Mouse (Mus musculus): ENCODE measurements around the gene Hdac8. TPM values are rescaled to one million over a fixed set of nuclear protein-coding genes. Genes with fewer than 3 reads are reported as not detected.

Hdac8 gene
- polyA plus RNA-seq (2015; fragmentation: Nextera tagmentation; extraction: Ambion mirVana), result 5.5 and 6.9 TPM in 2 replicates

DNA sequence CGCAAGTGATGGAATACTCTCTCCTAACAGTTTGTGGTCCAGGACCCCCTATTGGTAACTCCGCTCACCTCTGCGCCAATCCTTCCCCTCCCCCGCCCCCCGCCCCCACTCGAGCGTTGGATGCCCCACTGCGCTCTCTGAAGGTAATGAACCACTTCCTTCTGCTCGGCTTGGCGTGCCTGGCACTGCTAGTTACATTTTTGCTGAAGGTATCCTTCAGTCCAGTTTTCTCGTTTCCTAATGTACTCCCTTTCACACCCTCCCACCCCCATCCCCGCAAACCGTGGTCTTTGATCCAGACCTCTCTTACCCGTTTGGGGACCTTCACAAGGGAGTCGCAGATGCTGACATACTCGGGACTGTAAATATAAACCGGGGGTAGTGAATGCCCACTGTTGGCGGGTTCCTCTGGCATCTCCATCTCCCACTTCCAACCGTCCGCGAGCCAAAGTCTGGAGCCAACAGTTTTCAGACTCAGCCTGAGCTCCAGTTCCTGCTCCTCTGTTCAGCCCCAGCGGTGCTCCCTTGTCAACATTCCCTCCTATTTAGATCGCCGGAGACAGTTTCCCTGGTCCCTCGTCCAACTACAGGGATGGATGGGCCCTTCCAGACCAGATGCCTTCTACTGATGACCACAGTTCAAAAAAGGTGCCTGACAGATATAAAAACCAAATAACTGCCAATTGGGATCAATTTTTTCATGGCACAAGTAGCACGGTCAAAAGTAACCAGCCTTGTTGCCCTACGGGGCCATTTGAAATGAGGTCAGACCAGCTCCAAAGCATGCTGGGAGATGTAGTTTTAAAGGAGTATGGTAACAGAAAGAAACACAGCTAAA is at the start of gene Hdac8:
Gene Hdac8, minus strand, starts transcription at position 716 of the 838 bp plus-strand sequence.
- Histone ChIP-seq H3K27me3 (replicated peaks; ENCODE audit: control insufficient read depth, insufficient read depth, low read length) (no peaks in the 10 kb centered on the region), H3K27ac (ENCODE audit: low read depth, low read length) (peak within 1 kb of the TSS; percentile 41; the same call in 1 of the 2 replicates), H3K9ac (ENCODE audit: low read depth, low read length) (peak within 1 kb of the TSS; percentile 40), H3K4me3 (ENCODE audit: low read depth, low read length) (peak within 1 kb of the TSS; percentile 50), H3K9me3 (ENCODE audit: control insufficient read depth) (no peaks in the 10 kb centered on the region), H3K36me3 (ENCODE audit: control insufficient read depth, insufficient read depth) (no peaks in the 10 kb centered on the region), H3K4me2 (replicated peaks; ENCODE audit: low read depth) (peak within 1 kb of the TSS; percentile 63), H3K4me1 (replicated peaks; ENCODE audit: control insufficient read depth, insufficient read depth, low read length) (no peaks in the 10 kb centered on the region)
- TF ChIP-seq CTCF (IDR thresholded peaks at IDR 0.05; ENCODE audit: low read depth), result no peak
- ATAC-seq, result peak; percentile 74
- WGBS, result 19% methylated on average over 27 of the region's 27 CpGs

DNA sequence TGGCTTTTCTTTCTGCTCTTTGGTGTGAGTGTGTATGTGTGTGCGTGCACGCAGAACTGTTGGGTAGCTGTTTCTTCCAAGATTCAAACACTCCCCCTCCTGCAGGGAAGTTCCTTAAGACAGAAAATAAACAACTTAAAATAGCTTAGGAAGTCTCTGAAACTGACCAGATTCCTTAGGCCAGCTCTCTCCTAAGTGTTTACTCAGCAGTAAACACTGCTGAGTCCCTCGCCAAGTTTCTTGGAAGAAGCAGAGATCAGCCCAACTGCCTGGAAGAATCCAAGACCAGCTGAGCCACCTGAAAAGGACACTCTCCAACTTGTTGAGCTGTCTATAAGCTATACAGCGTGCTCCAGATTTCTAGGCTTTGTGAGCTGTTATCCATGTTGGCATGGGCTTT is 4.0 kb upstream of the Hdac8 start:
- Histone ChIP-seq H3K36me3 (ENCODE audit: control insufficient read depth, insufficient read depth) (no peaks in the 10 kb centered on the region), H3K9me3 (ENCODE audit: control insufficient read depth) (no peaks in the 10 kb centered on the region), H3K9ac (ENCODE audit: low read depth, low read length) (no peak overlapping the region), H3K4me3 (ENCODE audit: low read depth, low read length) (no peak overlapping the region), H3K27ac (ENCODE audit: low read depth, low read length) (no peak overlapping the region), H3K4me2 (replicated peaks; ENCODE audit: low read depth) (no peak overlapping the region), H3K4me1 (replicated peaks; ENCODE audit: control insufficient read depth, insufficient read depth, low read length) (no peaks in the 10 kb centered on the region), H3K27me3 (replicated peaks; ENCODE audit: control insufficient read depth, insufficient read depth, low read length) (no peaks in the 10 kb centered on the region)
- ATAC-seq, result no peak
- TF ChIP-seq CTCF (IDR thresholded peaks at IDR 0.05; ENCODE audit: low read depth), result no peak
- 47% methylated on average over 4 of the region's 4 CpGs for WGBS

DNA sequence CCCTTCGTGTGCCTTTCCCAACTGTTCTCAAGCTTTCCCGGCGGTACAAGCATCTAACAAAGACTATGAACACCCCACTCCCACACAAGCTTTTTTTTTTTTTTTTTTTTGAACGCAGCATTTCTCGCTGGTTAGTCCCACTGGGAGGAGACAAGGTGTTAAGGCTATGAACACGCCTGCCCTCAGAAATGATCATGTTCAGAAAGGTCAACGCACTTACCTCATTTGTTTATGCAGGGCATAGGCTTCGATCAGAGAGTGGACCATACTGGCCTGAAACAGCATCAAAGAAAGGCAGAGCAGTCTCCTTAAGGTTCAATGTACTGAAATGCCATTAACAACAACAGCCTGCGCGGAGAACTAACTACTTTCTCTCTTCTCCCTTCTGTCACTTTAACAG is 980 bp downstream of the Hdac8 start:
- H3K9me3 ChIP-seq (ENCODE audit: control insufficient read depth), result no peaks in the 10 kb centered on the region
- H3K9ac ChIP-seq (ENCODE audit: low read depth, low read length), result no peak overlapping the region
- H3K4me3 ChIP-seq (ENCODE audit: low read depth, low read length), result peak overlapping the region; percentile 50
- no peaks in the 10 kb centered on the region for H3K36me3 ChIP-seq (ENCODE audit: control insufficient read depth, insufficient read depth)
- peak overlapping the region; percentile 63 for H3K4me2 ChIP-seq (replicated peaks; ENCODE audit: low read depth)
- H3K4me1 ChIP-seq (replicated peaks; ENCODE audit: control insufficient read depth, insufficient read depth, low read length), result no peaks in the 10 kb centered on the region
- peak; percentile 45; the same call in 1 of the 2 replicates for ATAC-seq
- 30% methylated on average over 10 of the region's 10 CpGs for WGBS
- H3K27ac ChIP-seq (ENCODE audit: low read depth, low read length), result no peak overlapping the region
- TF ChIP-seq CTCF (IDR thresholded peaks at IDR 0.05; ENCODE audit: low read depth), result no peak
- no peaks in the 10 kb centered on the region for H3K27me3 ChIP-seq (replicated peaks; ENCODE audit: control insufficient read depth, insufficient read depth, low read length)

DNA sequence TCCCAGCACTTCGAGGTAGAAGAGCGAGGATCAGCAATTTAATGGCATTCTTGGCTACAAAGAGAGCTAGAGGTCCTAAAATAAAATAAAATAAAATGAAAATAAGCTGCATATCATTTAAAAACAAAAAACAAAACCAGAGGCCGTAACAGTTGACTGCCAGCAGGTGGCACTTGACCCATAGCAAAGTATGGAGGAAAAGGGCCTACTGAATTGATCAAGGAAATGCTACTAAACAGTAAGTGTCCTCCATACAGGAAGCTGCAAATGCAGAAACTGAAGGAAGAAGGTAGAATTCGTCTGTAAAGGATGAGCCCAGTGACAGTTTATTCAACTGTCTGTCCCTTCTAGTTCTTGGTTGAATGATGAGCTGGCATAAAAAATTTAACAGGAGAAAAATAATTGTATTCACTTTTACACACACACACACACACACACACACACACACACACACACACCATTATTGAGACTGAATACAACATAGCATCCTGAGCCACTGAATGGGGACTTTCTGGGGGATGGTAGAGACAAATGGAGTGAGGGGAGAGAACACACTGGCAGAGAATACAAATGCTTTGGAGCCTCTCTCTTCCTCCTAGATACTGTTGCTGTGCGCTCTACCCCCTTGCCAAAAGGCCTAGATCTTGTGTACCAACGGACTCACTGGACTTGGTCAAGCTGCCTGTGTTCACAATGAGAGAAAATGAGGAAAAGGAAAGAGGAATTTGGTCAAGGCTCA is 11.0 kb downstream of the Hdac8 start:
- Histone ChIP-seq H3K36me3 (ENCODE audit: control insufficient read depth, insufficient read depth) (peaks cover 9% of the 10 kb centered on the region; the same call in 1 of the 2 replicates), H3K9ac (ENCODE audit: low read depth, low read length) (no peak overlapping the region), H3K4me2 (replicated peaks; ENCODE audit: low read depth) (no peak overlapping the region), H3K27me3 (replicated peaks; ENCODE audit: control insufficient read depth, insufficient read depth, low read length) (no peaks in the 10 kb centered on the region), H3K9me3 (ENCODE audit: control insufficient read depth) (no peaks in the 10 kb centered on the region), H3K27ac (ENCODE audit: low read depth, low read length) (no peak overlapping the region), H3K4me1 (replicated peaks; ENCODE audit: control insufficient read depth, insufficient read depth, low read length) (no peaks in the 10 kb centered on the region), H3K4me3 (ENCODE audit: low read depth, low read length) (no peak overlapping the region)
- no peak for ATAC-seq
- peak; percentile 71 for TF ChIP-seq CTCF (IDR thresholded peaks at IDR 0.05; ENCODE audit: low read depth)
- 66% methylated on average over 6 of the region's 6 CpGs for WGBS

DNA sequence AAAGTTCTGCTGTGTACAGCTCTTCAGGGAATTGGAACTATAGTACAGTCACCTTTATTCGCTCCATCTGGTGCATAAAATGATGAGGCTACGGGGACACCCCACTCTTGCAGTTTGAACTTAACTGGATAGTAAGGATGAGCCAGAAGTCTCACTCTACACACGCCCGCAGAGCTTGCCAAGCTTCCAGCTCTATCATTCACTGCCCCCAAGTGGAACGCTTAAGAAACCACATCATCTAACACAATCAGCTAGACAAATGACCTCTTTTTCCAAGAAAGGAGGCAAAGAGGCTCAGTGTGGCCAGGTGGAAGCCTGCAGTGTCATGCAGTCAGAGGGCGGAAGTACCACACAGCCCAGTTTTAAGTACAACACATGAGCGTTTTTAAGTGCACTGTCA is 19.6 kb downstream of the Hdac8 start:
- no peak for TF ChIP-seq CTCF (IDR thresholded peaks at IDR 0.05; ENCODE audit: low read depth)
- Histone ChIP-seq H3K4me1 (replicated peaks; ENCODE audit: control insufficient read depth, insufficient read depth, low read length) (no peaks in the 10 kb centered on the region), H3K4me2 (replicated peaks; ENCODE audit: low read depth) (no peak overlapping the region), H3K27me3 (replicated peaks; ENCODE audit: control insufficient read depth, insufficient read depth, low read length) (no peaks in the 10 kb centered on the region), H3K36me3 (ENCODE audit: control insufficient read depth, insufficient read depth) (no peaks in the 10 kb centered on the region), H3K4me3 (ENCODE audit: low read depth, low read length) (no peak overlapping the region), H3K9ac (ENCODE audit: low read depth, low read length) (no peak overlapping the region), H3K9me3 (ENCODE audit: control insufficient read depth) (no peaks in the 10 kb centered on the region), H3K27ac (ENCODE audit: low read depth, low read length) (no peak overlapping the region)
- WGBS, result 80% methylated on average over 7 of the region's 7 CpGs
- ATAC-seq, result no peak

DNA sequence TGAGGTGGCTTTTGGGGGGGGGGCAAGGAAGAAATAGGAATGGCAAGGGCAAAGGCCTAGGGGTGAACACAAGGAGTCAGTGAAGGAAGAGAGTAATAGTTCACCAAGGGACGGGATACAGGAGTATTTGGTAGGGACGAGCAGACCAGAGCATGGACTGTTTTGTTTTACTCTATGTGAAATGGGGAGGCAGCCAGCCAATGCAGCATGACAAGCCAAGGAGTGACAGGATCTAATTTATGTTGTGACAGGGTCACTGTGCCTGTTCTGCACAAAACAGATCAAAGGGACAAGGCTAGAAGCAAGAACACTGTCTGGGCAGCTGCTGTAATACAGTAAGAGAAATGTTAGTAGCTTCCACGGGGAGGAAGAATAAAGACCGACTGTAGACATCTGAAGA is 25.5 kb downstream of the Hdac8 start:
- ATAC-seq, result no peak
- no peaks in the 10 kb centered on the region for H3K4me1 ChIP-seq (replicated peaks; ENCODE audit: control insufficient read depth, insufficient read depth, low read length)
- WGBS, result 82% methylated on average over 4 of the region's 4 CpGs
- H3K9ac ChIP-seq (ENCODE audit: low read depth, low read length), result no peak overlapping the region
- no peak overlapping the region for H3K4me3 ChIP-seq (ENCODE audit: low read depth, low read length)
- no peak for TF ChIP-seq CTCF (IDR thresholded peaks at IDR 0.05; ENCODE audit: low read depth)
- no peaks in the 10 kb centered on the region for H3K27me3 ChIP-seq (replicated peaks; ENCODE audit: control insufficient read depth, insufficient read depth, low read length)
- H3K9me3 ChIP-seq (ENCODE audit: control insufficient read depth), result no peaks in the 10 kb centered on the region
- H3K27ac ChIP-seq (ENCODE audit: low read depth, low read length), result no peak overlapping the region
- no peak overlapping the region for H3K4me2 ChIP-seq (replicated peaks; ENCODE audit: low read depth)
- no peaks in the 10 kb centered on the region for H3K36me3 ChIP-seq (ENCODE audit: control insufficient read depth, insufficient read depth)

Data from intestine, postnatal 0 days (tissue).